Mouse (Mus musculus): ENCODE data around the gene Armt1. TPM values are rescaled to one million over a fixed set of nuclear protein-coding genes. Genes with fewer than 3 reads are reported as not detected.

The Armt1 gene
- polyA plus RNA-seq, 1 experiment from 2014 or later = 34.1 TPM

DNA sequence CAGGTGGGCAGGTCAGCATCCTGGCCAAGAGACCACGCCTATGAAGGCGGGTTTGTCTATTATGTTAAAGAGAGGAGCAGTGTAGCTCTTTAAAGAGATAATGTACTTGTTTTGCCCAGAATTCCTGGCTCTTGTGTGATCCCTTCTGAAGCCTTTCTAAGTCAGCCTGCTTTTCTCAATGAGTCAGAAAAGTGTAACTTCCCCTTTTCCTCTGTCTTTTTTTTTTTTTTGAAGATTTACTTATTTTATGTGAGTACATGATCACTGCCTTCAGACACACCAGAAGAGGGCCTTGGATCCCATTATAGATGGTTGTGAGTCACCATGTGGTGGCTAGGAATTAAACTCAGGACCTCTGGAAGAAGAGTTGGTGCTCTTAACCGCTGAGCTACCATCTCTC, 37.1 kb downstream of the Armt1 start:
- DNase-seq (ENCODE audit: extremely low spot score, low spot score) = no peak
- WGBS = 83% methylated on average over 3 of the region's 3 CpGs

GRCm38 (mm10) chr10:4473591-4473993, 41.3 kb downstream of the Armt1 start:
- Histone ChIP-seq H3K4me3 (no peak overlapping the region), H3K9me3 (no peaks in the 10 kb centered on the region), H3K27ac (no peak overlapping the region), H3K27me3 (ENCODE audit: poor library complexity, severe bottlenecking) (no peaks in the 10 kb centered on the region), H3K36me3 (replicated peaks) (no peaks in the 10 kb centered on the region), H3K4me1 (no peaks in the 10 kb centered on the region)
- WGBS = 93% methylated on average over 11 of the region's 11 CpGs
- DNase-seq (ENCODE audit: extremely low spot score, low spot score) = no peak

More for the DNA sequence above, 37.1 kb downstream of the Armt1 start:
- no peak overlapping the region for H3K27ac ChIP-seq
- H3K36me3 ChIP-seq (replicated peaks) = no peaks in the 10 kb centered on the region
- H3K4me3 ChIP-seq = no peak overlapping the region
- H3K4me1 ChIP-seq = no peaks in the 10 kb centered on the region
- H3K27me3 ChIP-seq (ENCODE audit: poor library complexity, severe bottlenecking) = no peaks in the 10 kb centered on the region
- no peaks in the 10 kb centered on the region for H3K9me3 ChIP-seq

DNA sequence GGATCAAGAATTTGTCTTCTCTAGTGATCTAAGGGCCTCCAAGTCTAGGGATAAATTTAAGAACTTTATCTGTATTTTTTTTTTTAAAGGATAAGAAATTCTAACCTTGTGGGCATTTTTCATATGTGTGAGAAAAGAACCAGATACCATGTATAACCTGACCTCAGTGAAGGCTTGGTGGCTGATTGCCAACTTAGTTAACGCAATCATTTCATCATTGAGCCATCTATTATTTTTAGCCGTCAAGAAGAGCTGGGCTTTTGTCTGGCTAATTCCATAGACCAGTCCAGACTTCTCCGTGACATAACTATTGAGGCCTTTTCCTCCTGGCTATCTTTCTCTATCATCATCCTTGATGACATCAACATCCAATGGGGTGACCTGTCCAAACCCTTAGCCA, 43.2 kb downstream of the Armt1 start:
- Histone ChIP-seq H3K4me1 (no peaks in the 10 kb centered on the region), H3K9me3 (no peaks in the 10 kb centered on the region), H3K4me3 (no peak overlapping the region), H3K27me3 (ENCODE audit: poor library complexity, severe bottlenecking) (no peaks in the 10 kb centered on the region), H3K36me3 (replicated peaks) (no peaks in the 10 kb centered on the region), H3K27ac (no peak overlapping the region)
- DNase-seq (ENCODE audit: extremely low spot score, low spot score) = no peak
- 86% methylated on average over 3 of the region's 3 CpGs for WGBS

GRCm38 (mm10) chr10:4476604-4477003, 44.3 kb downstream of the Armt1 start:
- Histone ChIP-seq H3K4me1 (no peaks in the 10 kb centered on the region), H3K27me3 (ENCODE audit: poor library complexity, severe bottlenecking) (no peaks in the 10 kb centered on the region), H3K4me3 (no peak overlapping the region), H3K36me3 (replicated peaks) (no peaks in the 10 kb centered on the region), H3K9me3 (no peaks in the 10 kb centered on the region), H3K27ac (no peak overlapping the region)
- no peak for DNase-seq (ENCODE audit: extremely low spot score, low spot score)
- WGBS = 96% methylated on average over 5 of the region's 5 CpGs

DNA sequence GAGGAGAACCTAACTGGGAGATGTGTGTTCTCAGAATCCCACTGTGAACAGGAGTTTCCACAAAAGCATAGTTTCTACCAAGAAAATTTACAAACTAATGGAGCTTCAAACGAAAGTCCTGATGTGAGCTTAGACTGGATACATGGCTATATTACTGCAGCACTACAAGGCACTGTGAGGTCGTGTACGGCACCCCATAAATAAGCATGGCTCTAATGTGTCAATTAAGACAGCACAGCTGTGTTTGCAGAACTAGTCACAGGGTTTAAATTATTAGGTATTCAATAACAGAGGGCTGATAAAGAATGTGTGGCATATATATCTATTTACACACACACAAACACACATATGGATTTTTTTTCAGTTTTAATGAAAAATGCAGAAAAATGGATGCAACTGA, 48.7 kb downstream of the Armt1 start:
- no peaks in the 10 kb centered on the region for H3K36me3 ChIP-seq (replicated peaks)
- DNase-seq (ENCODE audit: extremely low spot score, low spot score) = no peak
- H3K4me1 ChIP-seq = peaks cover 9% of the 10 kb centered on the region
- no peaks in the 10 kb centered on the region for H3K27me3 ChIP-seq (ENCODE audit: poor library complexity, severe bottlenecking)
- no peak overlapping the region for H3K4me3 ChIP-seq
- H3K9me3 ChIP-seq = no peaks in the 10 kb centered on the region
- no peak overlapping the region for H3K27ac ChIP-seq
- 89% methylated on average over 3 of the region's 3 CpGs for WGBS

- peaks cover 9% of the 10 kb centered on the region for H3K4me1 ChIP-seq
- no peak overlapping the region for H3K4me3 ChIP-seq
- no peak for DNase-seq (ENCODE audit: extremely low spot score, low spot score)
- no peaks in the 10 kb centered on the region for H3K36me3 ChIP-seq (replicated peaks)
- H3K27me3 ChIP-seq (ENCODE audit: poor library complexity, severe bottlenecking) = no peaks in the 10 kb centered on the region
- no peaks in the 10 kb centered on the region for H3K9me3 ChIP-seq
- H3K27ac ChIP-seq = no peak overlapping the region
- WGBS = 89% methylated on average over 8 of the region's 8 CpGs
Measured at GRCm38 (mm10) chr10:4481695-4482094, 49.4 kb downstream of the Armt1 start.

DNA sequence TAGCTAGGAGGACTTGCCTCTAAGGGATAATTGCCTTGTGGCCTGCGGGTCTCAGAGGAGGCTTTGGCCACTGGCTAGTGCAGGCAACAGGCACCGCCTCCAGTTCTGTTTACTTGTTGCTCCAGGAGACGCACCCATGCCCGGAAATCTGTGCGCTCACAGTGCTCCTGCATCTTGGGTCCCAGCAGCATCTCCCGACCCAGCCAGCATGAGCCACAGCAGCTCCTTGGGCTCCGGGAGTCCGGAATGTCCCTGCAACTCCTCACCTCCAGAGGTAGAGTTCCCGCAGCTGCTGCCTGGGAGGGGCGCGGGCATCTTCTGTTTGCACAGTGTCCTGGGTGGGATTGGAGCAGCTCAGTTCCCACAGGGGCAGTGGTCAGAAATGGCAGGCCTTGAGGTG, 50.1 kb downstream of the Armt1 start, which contains the start of gene Ccdc170:
Gene Ccdc170 (plus strand): TSS at position 148 of the 400 bp plus-strand sequence.
- Histone ChIP-seq H3K27me3 (ENCODE audit: poor library complexity, severe bottlenecking) (no peaks in the 10 kb centered on the region), H3K9me3 (no peaks in the 10 kb centered on the region), H3K27ac (peak within 1 kb of the TSS; percentile 65; the same call in 1 of the 2 replicates), H3K4me3 (peak within 1 kb of the TSS; percentile 12; the same call in 1 of the 2 replicates), H3K36me3 (replicated peaks) (no peaks in the 10 kb centered on the region), H3K4me1 (peaks cover 9% of the 10 kb centered on the region)
- DNase-seq (ENCODE audit: extremely low spot score, low spot score) = no peak
- 32% methylated on average over 11 of the region's 11 CpGs for WGBS

- no peaks in the 10 kb centered on the region for H3K27me3 ChIP-seq (ENCODE audit: poor library complexity, severe bottlenecking)
- H3K4me1 ChIP-seq = peaks cover 9% of the 10 kb centered on the region
- H3K36me3 ChIP-seq (replicated peaks) = no peaks in the 10 kb centered on the region
- no peak overlapping the region for H3K27ac ChIP-seq
- DNase-seq (ENCODE audit: extremely low spot score, low spot score) = no peak
- no peak overlapping the region for H3K4me3 ChIP-seq
- no peaks in the 10 kb centered on the region for H3K9me3 ChIP-seq
- WGBS = 100% methylated on average over 1 of the region's 1 CpGs
Measured at GRCm38 (mm10) chr10:4483848-4484247, 51.6 kb downstream of the Armt1 start.

GRCm38 (mm10) chr10:4484986-4485385, 52.7 kb downstream of the Armt1 start:
- WGBS = 84% methylated on average over 9 of the region's 9 CpGs
- Histone ChIP-seq H3K4me1 (peaks cover 9% of the 10 kb centered on the region), H3K4me3 (no peak overlapping the region), H3K27me3 (ENCODE audit: poor library complexity, severe bottlenecking) (no peaks in the 10 kb centered on the region), H3K27ac (no peak overlapping the region), H3K9me3 (no peaks in the 10 kb centered on the region), H3K36me3 (replicated peaks) (no peaks in the 10 kb centered on the region)
- DNase-seq (ENCODE audit: extremely low spot score, low spot score) = no peak

GRCm38 (mm10) chr10:4489865-4490264, 57.6 kb downstream of the Armt1 start:
- Histone ChIP-seq H3K36me3 (replicated peaks) (no peaks in the 10 kb centered on the region), H3K9me3 (no peaks in the 10 kb centered on the region), H3K4me3 (no peak overlapping the region), H3K4me1 (peaks cover 6% of the 10 kb centered on the region), H3K27ac (no peak overlapping the region), H3K27me3 (ENCODE audit: poor library complexity, severe bottlenecking) (no peaks in the 10 kb centered on the region)
- WGBS = 75% methylated on average over 5 of the region's 5 CpGs
- no peak for DNase-seq (ENCODE audit: extremely low spot score, low spot score)

DNA sequence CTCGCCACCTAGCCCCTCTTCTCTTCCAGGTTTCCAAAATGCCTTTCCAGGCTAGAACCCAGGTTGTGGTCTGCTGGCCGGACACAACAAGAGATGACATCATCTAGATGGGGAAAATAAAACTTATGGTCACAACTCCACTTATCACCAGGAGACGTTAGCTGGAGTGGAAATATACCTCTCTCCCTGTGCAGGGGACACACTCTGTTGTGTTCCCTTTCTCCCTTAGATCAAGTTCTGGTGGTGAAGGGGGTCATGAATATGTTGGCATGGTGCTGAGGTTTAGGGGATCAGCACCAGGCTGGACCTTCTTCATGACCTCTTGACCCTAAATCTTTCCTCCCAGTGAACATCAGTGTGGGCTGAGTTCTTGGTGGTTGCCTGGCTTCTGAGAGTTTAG, 59.0 kb downstream of the Armt1 start:
- DNase-seq (ENCODE audit: extremely low spot score, low spot score) = no peak
- Histone ChIP-seq H3K27ac (no peak overlapping the region), H3K36me3 (replicated peaks) (no peaks in the 10 kb centered on the region), H3K27me3 (ENCODE audit: poor library complexity, severe bottlenecking) (no peaks in the 10 kb centered on the region), H3K9me3 (no peaks in the 10 kb centered on the region), H3K4me1 (peaks cover 6% of the 10 kb centered on the region), H3K4me3 (no peak overlapping the region)
- WGBS = 49% methylated on average over 3 of the region's 3 CpGs

GRCm38 (mm10) chr10:4492045-4492444, 59.8 kb downstream of the Armt1 start:
- WGBS = 67% methylated on average over 1 of the region's 1 CpGs

GRCm38 (mm10) chr10:4492909-4493308, 60.6 kb downstream of the Armt1 start:
- no peaks in the 10 kb centered on the region for H3K36me3 ChIP-seq (replicated peaks)
- 18% methylated on average over 4 of the region's 4 CpGs for WGBS

More at GRCm38 (mm10) chr10:4492045-4492444, 59.8 kb downstream of the Armt1 start:
- no peak for DNase-seq (ENCODE audit: extremely low spot score, low spot score)
- no peak overlapping the region for H3K27ac ChIP-seq
- H3K4me3 ChIP-seq = no peak overlapping the region
- H3K36me3 ChIP-seq (replicated peaks) = no peaks in the 10 kb centered on the region
- no peaks in the 10 kb centered on the region for H3K27me3 ChIP-seq (ENCODE audit: poor library complexity, severe bottlenecking)
- peaks cover 6% of the 10 kb centered on the region for H3K4me1 ChIP-seq
- no peaks in the 10 kb centered on the region for H3K9me3 ChIP-seq

DNA sequence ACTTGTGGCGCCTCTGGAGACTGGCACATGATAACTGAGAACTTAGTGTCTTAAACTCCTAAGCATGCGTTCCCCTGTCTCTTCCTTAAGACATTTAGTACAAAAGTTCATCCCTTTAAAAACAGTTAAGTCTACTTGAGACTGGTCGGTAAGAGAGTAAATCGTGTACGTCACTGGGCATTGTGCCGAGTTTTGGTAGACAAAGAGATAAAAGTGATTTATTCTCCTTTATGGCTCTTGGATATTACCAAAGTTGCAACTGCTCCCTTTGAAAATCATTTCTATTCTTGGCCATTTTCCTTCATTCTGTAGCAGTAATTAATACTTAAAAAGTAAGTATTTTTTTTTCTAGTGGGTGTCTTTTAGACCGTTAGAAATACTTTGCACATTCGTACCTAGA, 71.0 kb downstream of the Armt1 start:
- Histone ChIP-seq H3K36me3 (replicated peaks) (no peaks in the 10 kb centered on the region), H3K27ac (no peak overlapping the region), H3K4me1 (no peaks in the 10 kb centered on the region), H3K9me3 (no peaks in the 10 kb centered on the region), H3K4me3 (no peak overlapping the region), H3K27me3 (ENCODE audit: poor library complexity, severe bottlenecking) (no peaks in the 10 kb centered on the region)
- WGBS = 94% methylated on average over 8 of the region's 8 CpGs
- DNase-seq (ENCODE audit: extremely low spot score, low spot score) = no peak

More at GRCm38 (mm10) chr10:4492909-4493308, 60.6 kb downstream of the Armt1 start:
- H3K4me1 ChIP-seq = peaks cover 6% of the 10 kb centered on the region
- H3K27me3 ChIP-seq (ENCODE audit: poor library complexity, severe bottlenecking) = no peaks in the 10 kb centered on the region
- no peaks in the 10 kb centered on the region for H3K9me3 ChIP-seq
- DNase-seq (ENCODE audit: extremely low spot score, low spot score) = no peak
- no peak overlapping the region for H3K4me3 ChIP-seq
- no peak overlapping the region for H3K27ac ChIP-seq
